Mouse (Mus musculus): ENCODE measurements around the gene Tmem54. TPM values are rescaled to one million over a fixed set of nuclear protein-coding genes. Genes with fewer than 3 reads are reported as not detected.

Gene Tmem54
- not detected for polyA plus RNA-seq (2017; shearing (Covaris generic))

GRCm38 (mm10) chr4:129105356-129105755, at the start of gene Tmem54:
Gene Tmem54, plus strand, starts transcription at chr4:129105548.
- ATAC-seq: no peak

- ATAC-seq: no peak
Measured at GRCm38 (mm10) chr4:129055562-129055961, 49.8 kb upstream of the Tmem54 start.

- peak; percentile 71 for ATAC-seq
Measured at GRCm38 (mm10) chr4:129057533-129058206, 47.7 kb upstream of the Tmem54 start.

- ATAC-seq: peak; percentile 31
Measured at GRCm38 (mm10) chr4:129058207-129059092, 46.9 kb upstream of the Tmem54 start, which contains the start of gene Rnf19b. Gene Rnf19b, plus strand, starts transcription at chr4:129058271.

GRCm38 (mm10) chr4:129059125-129059551, 46.2 kb upstream of the Tmem54 start:
- peak; percentile 44 for ATAC-seq

GRCm38 (mm10) chr4:129059922-129060321, 45.4 kb upstream of the Tmem54 start:
- ATAC-seq: peak; percentile 59

- no peak for ATAC-seq
Measured at GRCm38 (mm10) chr4:129061486-129061885, 43.9 kb upstream of the Tmem54 start.

GRCm38 (mm10) chr4:129062281-129063075, 42.9 kb upstream of the Tmem54 start:
- no peak for ATAC-seq

GRCm38 (mm10) chr4:129065688-129066236, 39.6 kb upstream of the Tmem54 start:
- ATAC-seq: no peak

- peak; percentile 65 for ATAC-seq
Measured at GRCm38 (mm10) chr4:129067638-129068415, 37.5 kb upstream of the Tmem54 start.

- peak; percentile 39 for ATAC-seq
Measured at GRCm38 (mm10) chr4:129068848-129069247, 36.5 kb upstream of the Tmem54 start.

GRCm38 (mm10) chr4:129079126-129079525, 26.2 kb upstream of the Tmem54 start:
- no peak for ATAC-seq

- no peak for ATAC-seq
Measured at GRCm38 (mm10) chr4:129081041-129081440, 24.3 kb upstream of the Tmem54 start.

- no peak for ATAC-seq
Measured at GRCm38 (mm10) chr4:129081512-129081911, 23.8 kb upstream of the Tmem54 start.

- no peak for ATAC-seq
Measured at GRCm38 (mm10) chr4:129081939-129082338, 23.4 kb upstream of the Tmem54 start.

GRCm38 (mm10) chr4:129082379-129083115, 22.8 kb upstream of the Tmem54 start:
- ATAC-seq: peak; percentile 71

GRCm38 (mm10) chr4:129084896-129085295, 20.5 kb upstream of the Tmem54 start:
- no peak for ATAC-seq

- ATAC-seq: peak; percentile 66
Measured at GRCm38 (mm10) chr4:129086078-129086477, 19.3 kb upstream of the Tmem54 start.

- no peak for ATAC-seq
Measured at GRCm38 (mm10) chr4:129087850-129088249, 17.5 kb upstream of the Tmem54 start.

- ATAC-seq: no peak
Measured at GRCm38 (mm10) chr4:129095276-129095675, 10.1 kb upstream of the Tmem54 start.

GRCm38 (mm10) chr4:129097006-129097405, 8.3 kb upstream of the Tmem54 start:
- ATAC-seq: no peak

All from inflammation-experienced regulatory T-cells, adult 6 months (primary cell).